Mouse (Mus musculus) thymus, adult 2 months (tissue): Measurements from ENCODE around the gene AI467606.

ENCODE experiments used
- CTCF ChIP-seq: fragments of 200-500 bp; IDR thresholded peaks from 2 replicates; pipeline ENCODE4 v1.5.1; 2012; ENCODE audit warnings: mild to moderate bottlenecking, control low read depth, low read length, moderate library complexity, borderline replicate concordance; ENCODE audit not compliant: control insufficient read depth, poor library complexity, insufficient read depth; ENCODE audit errors: extremely low read depth
- POLR2A ChIP-seq: fragments of 200-500 bp; IDR thresholded peaks from 2 replicates; pipeline ENCODE4 v1.6.1; 2012; ENCODE audit warnings: mild to moderate bottlenecking, low read length, control low read depth, moderate library complexity; ENCODE audit not compliant: control insufficient read depth, poor library complexity, insufficient read depth; ENCODE audit errors: extremely low read depth

- TF ChIP-seq POLR2A: no peak
- TF ChIP-seq CTCF: no peak
Measured at GRCm38 (mm10) chr7:127093914-127094313, 2.8 kb downstream of the AI467606 start.
